Mouse (Mus musculus) heart, postnatal 0 days (tissue): ENCODE measurements at regions not wholly inside any gene's neighbourhood (a gene's known extent, or its start where the extent isn't known, plus 50 kb on each side); places are given as distances from the start of the nearest gene placed in this dataset.

Source experiments
- ATAC-seq: fragments of 200-750 bp; cut with Nextera tagmentation; 2 replicates; pipeline ENCODE4 v1.8.0; 2017; ENCODE audit warnings: low read depth, moderate number of reproducible peaks, moderate library complexity; ENCODE audit not compliant: insufficient read depth
- DNase-seq: peaks from one replicate; pipeline ENCODE4 v3.0.0-alpha.2; 2016; ENCODE audit warnings: low spot score
- H3K27ac ChIP-seq: fragments of 300-500 bp; sonication (generic); 2 replicates; pipeline ENCODE4 v1.5.1; 2014; ENCODE audit warnings: low read depth, mild to moderate bottlenecking
- H3K27me3 ChIP-seq: fragments of 300-500 bp; sonication (generic); 2 replicates; pipeline ENCODE4 v1.6.1; 2014; ENCODE audit warnings: low read length, mixed read lengths; ENCODE audit not compliant: control insufficient read depth, insufficient read depth
- H3K36me3 ChIP-seq: fragments of 300-500 bp; sonication (generic); replicated peaks from 2 replicates; pipeline ENCODE4 v1.6.1; 2014; ENCODE audit warnings: low read length, mixed read lengths; ENCODE audit not compliant: control insufficient read depth, insufficient read depth
- H3K4me1 ChIP-seq: fragments of 300-500 bp; sonication (generic); 2 replicates; pipeline ENCODE4 v1.6.1; 2014; ENCODE audit warnings: antibody characterized with exemption; ENCODE audit not compliant: control insufficient read depth, insufficient read depth
- H3K4me2 ChIP-seq: fragments of 300-500 bp; sonication (generic); 2 replicates; pipeline ENCODE4 v1.6.1; 2014; ENCODE audit warnings: low read depth, mild to moderate bottlenecking, low read length, moderate library complexity
- H3K4me3 ChIP-seq: fragments of 300-500 bp; sonication (generic); 2 replicates; pipeline ENCODE4 v1.5.1; 2014; ENCODE audit warnings: low read depth, low read length
- H3K9ac ChIP-seq: fragments of 300-500 bp; sonication (generic); replicated peaks from 2 replicates; pipeline ENCODE4 v1.6.1; 2014; ENCODE audit warnings: low read depth, low read length, mixed read lengths
- H3K9me3 ChIP-seq: fragments of 300-500 bp; sonication (generic); replicated peaks from 2 replicates; pipeline ENCODE4 v1.6.1; 2016; ENCODE audit warnings: low read length; ENCODE audit not compliant: control insufficient read depth
- CTCF ChIP-seq: IDR thresholded peaks from 2 replicates; pipeline ENCODE4 v1.5.1; 2016; ENCODE audit warnings: antibody characterized with exemption, control low read depth, low read depth
- EP300 ChIP-seq: IDR thresholded peaks from 2 replicates; pipeline ENCODE4 v1.6.1; 2016; ENCODE audit warnings: antibody characterized with exemption, low read depth
- WGBS: fragments of 180-500 bp; shearing (Covaris S2); extraction: QIAGEN DNeasy Blood & Tissue Kit; methylation state at CpG from one replicate; pipeline ENCODE4 v1.1.7; 2014; 5-methylcytosine and 5-hydroxymethylcytosine counted together

DNA sequence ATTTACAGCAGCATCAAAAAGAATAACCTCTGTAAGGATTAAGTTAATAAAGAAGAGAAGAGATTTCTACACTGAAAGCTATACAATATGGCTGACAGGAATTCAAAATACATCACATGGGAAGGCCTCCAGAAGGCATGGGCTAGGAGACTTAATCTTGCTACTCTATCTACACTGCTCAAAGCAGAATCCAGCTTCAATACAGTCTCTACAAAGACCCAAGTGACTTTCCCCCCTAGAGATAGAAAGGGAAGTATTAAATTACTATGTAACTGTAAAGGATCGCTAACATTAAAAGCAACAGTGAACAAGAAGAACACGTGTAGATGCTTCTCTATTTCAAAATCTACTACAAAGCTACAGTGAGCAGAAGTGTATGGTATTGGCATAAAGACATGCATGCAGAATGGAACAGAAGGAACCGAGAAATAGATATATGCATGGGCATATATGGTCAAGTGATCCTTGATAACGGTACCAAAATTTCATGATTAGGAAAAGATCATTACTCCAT is 137.9 kb upstream of the Usp9x start:
- DNase-seq: no peak
- TF ChIP-seq EP300 (no peak), CTCF (no peak)
- ATAC-seq: no peak
- Histone ChIP-seq H3K27me3 (no peaks in the 10 kb centered on the region), H3K27ac (no peak overlapping the region), H3K9me3 (no peaks in the 10 kb centered on the region), H3K4me3 (no peak overlapping the region), H3K4me1 (no peaks in the 10 kb centered on the region), H3K4me2 (no peak overlapping the region), H3K36me3 (no peaks in the 10 kb centered on the region), H3K9ac (no peak overlapping the region)
- 83% methylated on average over 4 of the region's 4 CpGs for WGBS

DNA sequence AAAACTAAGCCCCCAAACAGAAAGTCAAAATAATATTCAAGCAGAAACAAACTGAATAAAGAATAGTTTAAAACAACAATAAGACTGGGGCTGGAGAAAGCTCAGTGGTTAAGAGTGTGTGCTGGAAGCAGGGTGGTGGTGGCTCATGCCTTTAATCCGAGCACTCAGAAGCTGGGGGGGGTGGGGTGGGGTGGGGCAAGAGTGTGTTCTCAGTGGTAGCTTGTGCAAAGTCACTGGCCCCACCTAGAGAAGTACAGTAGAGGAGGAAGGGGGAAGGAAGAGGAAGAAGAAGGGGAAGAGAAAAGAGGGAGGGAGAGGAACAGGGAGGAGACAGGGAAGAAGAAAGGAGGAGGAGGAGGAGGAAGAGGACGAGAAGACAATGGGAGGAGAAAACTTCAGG is 141.1 kb upstream of the Usp9x start:
- no peak for TF ChIP-seq CTCF
- no peak for TF ChIP-seq EP300
- 52% methylated on average over 2 of the region's 2 CpGs for WGBS
- H3K27ac ChIP-seq: no peak overlapping the region
- H3K36me3 ChIP-seq: no peaks in the 10 kb centered on the region
- no peaks in the 10 kb centered on the region for H3K27me3 ChIP-seq
- H3K9me3 ChIP-seq: no peaks in the 10 kb centered on the region
- H3K4me2 ChIP-seq: no peak overlapping the region
- H3K9ac ChIP-seq: no peak overlapping the region
- ATAC-seq: no peak
- H3K4me1 ChIP-seq: no peaks in the 10 kb centered on the region
- H3K4me3 ChIP-seq: no peak overlapping the region
- no peak for DNase-seq

DNA sequence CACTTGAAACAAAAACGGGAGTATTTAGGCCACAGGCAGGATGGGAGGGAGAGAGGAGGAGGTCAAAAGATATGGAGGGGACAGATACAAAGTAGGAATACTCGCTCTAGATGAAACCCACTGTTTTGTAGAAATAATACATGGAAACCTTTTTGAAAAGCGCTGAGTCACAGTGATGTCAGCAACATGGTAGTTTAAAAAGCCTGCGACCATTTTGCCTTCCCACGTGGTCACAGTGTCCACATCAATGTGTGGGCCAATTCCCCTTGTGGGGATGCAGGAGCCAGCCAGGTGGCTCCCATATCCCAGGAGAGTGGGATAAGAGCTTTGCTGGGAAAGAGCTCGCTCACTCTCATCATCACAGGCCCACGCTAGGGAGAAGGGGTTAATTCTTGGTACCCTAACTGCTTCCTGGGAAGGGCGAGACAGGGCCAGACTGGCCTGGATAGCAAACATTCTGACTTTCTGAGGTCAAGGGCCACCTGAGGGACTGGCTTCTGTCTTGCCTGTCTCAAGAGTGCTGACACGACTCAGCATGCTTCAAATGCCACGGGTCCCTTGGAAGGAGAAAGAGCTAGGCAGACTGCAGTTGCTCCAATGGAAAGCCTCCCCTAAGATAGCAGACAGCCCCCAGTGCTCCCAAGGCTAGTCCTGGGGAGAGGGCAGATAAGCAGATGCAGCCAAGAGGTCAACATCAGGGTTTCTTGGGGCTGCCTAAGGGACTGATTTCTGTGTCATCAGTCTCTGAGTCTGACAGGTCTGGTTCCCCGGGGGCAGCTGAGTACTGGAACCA is 143.3 kb upstream of the Usp9x start:
- Histone ChIP-seq H3K9ac (no peak overlapping the region), H3K27me3 (no peaks in the 10 kb centered on the region), H3K4me1 (no peaks in the 10 kb centered on the region), H3K36me3 (no peaks in the 10 kb centered on the region), H3K4me3 (no peak overlapping the region), H3K27ac (peak overlapping the region; percentile 39), H3K4me2 (no peak overlapping the region), H3K9me3 (no peaks in the 10 kb centered on the region)
- TF ChIP-seq CTCF (no peak), EP300 (no peak)
- peak; percentile 25 for DNase-seq
- 32% methylated on average over 11 of the region's 11 CpGs for WGBS
- ATAC-seq: peak; percentile 87

DNA sequence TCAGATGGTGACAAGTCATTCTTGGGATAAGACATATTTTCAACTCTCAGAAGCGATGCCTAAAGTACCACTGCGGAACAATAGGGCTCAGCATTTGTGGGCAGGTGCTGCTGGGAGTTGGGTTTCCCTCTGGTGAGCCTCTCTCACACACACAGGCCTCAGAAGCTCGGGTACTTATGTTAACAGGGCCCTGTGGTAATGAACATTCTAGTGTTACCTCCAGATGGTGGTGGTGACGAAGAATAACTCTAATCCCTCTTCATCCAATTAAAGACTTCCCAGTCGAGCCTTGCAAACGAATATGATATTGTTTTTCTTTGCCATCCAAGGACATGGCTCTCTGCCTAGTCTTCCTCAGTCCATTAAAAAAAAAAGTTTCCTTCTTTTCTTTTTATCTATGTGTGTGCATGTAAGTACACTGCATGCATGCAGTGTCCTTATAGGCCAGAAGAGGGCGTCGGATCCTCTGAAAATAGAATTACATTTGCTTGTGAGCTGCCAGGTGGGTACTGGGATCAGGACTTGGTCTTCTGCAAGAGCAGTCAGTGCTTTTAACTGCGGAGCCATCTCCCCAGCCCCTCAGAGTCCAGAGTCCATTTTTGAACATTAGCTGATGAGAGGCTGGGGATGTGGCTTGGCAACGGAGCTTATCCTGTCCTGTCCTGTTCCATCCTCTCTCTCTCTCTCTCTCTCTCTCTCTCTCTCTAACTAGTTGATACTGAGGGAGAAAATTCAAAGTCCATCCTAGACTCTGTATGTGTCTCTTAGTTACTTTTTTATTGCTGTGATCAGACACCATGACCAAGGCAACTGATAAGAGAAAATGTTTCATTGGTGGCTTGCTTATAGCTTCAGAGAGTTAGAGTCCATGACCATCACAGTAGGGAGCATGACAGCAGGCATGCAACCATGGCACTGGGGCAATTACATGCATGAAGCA is 146.3 kb upstream of the Usp9x start:
- Histone ChIP-seq H3K27me3 (no peaks in the 10 kb centered on the region), H3K4me1 (no peaks in the 10 kb centered on the region), H3K9ac (no peak overlapping the region), H3K27ac (no peak overlapping the region), H3K4me3 (no peak overlapping the region), H3K36me3 (no peaks in the 10 kb centered on the region), H3K9me3 (no peaks in the 10 kb centered on the region), H3K4me2 (no peak overlapping the region)
- WGBS: 69% methylated on average over 10 of the region's 10 CpGs
- DNase-seq: no peak
- TF ChIP-seq EP300 (no peak), CTCF (no peak)
- ATAC-seq: no peak

DNA sequence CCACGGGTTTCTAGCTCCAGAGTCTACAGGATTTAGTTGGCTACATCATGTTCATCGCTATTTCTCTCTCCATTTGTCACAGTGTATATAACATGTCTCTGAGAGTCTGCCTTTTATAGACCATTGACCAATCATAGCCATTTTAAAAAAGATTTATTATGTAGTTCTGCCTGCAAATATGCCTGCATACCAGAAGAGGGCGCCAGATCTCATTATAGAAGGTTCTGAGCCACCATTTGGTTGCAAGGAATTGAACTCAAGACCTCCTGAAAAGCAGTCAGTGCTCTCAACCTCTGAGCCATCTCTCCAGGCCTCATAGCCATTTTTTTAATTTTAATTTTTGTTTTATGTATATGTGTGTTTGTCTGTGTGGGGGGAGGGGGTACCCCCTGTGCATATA is 151.7 kb upstream of the Usp9x start:
- Histone ChIP-seq H3K4me1 (no peaks in the 10 kb centered on the region), H3K9me3 (no peaks in the 10 kb centered on the region), H3K27me3 (no peaks in the 10 kb centered on the region), H3K27ac (no peak overlapping the region), H3K36me3 (no peaks in the 10 kb centered on the region), H3K9ac (no peak overlapping the region), H3K4me2 (no peak overlapping the region), H3K4me3 (no peak overlapping the region)
- TF ChIP-seq CTCF (peak; percentile 8; the same call in 1 of the 2 replicates), EP300 (no peak)
- ATAC-seq (no peak), DNase-seq (no peak)
- 30% methylated on average over 3 of the region's 3 CpGs for WGBS
